Mouse (Mus musculus) bone marrow, adult 2 months (tissue): ENCODE results near the gene Pigs. TPM values are rescaled to one million over a fixed set of nuclear protein-coding genes. Genes with fewer than 3 reads are reported as not detected.

ENCODE experiments used
- H3K27ac ChIP-seq: fragments of 200-500 bp; 2 replicates; pipeline ENCODE4 v1.5.1; 2012; ENCODE audit warnings: low read depth, mild to moderate bottlenecking, control low read depth, inconsistent platforms, low read length; ENCODE audit not compliant: control insufficient read depth, poor library complexity, insufficient read depth
- H3K4me1 ChIP-seq: fragments of 200-500 bp; 2 replicates; pipeline ENCODE4 v1.6.1; 2011; ENCODE audit warnings: low read length; ENCODE audit not compliant: control insufficient read depth, insufficient read depth
- H3K4me3 ChIP-seq: fragments of 200-500 bp; replicated peaks from 2 replicates; pipeline ENCODE3; 2011; ENCODE audit warnings: mild to moderate bottlenecking, low read depth, low read length, control low read depth; ENCODE audit not compliant: control insufficient read depth
- CTCF ChIP-seq: fragments of 200-500 bp; IDR thresholded peaks from 2 replicates; pipeline ENCODE4 v1.5.1; 2011; ENCODE audit warnings: low read length, control low read depth; ENCODE audit not compliant: control insufficient read depth, insufficient read depth
- POLR2A ChIP-seq: fragments of 200-500 bp; IDR thresholded peaks from 2 replicates; pipeline ENCODE4 v1.6.1; 2011; ENCODE audit warnings: low read depth, mild to moderate bottlenecking, control low read depth, low read length, borderline replicate concordance; ENCODE audit not compliant: control insufficient read depth
- WGBS: fragments of 180-500 bp; shearing (Covaris S2); methylation state at CpG from one replicate; pipeline ENCODE4 v1.1.7; 2018; 5-methylcytosine and 5-hydroxymethylcytosine counted together
- polyA plus RNA-seq: library from polyadenylated mRNA; stranded (reverse); fragments of >200 nt; gene quantifications from 2 replicates; pipeline ENCODE4 v1.2.4, GENCODE M21; 2011; ENCODE audit warnings: low replicate concordance; ENCODE audit not compliant: missing spikeins, insufficient read depth, insufficient read length

The Pigs gene
- 7.3 and 16.7 TPM in 2 replicates for polyA plus RNA-seq

GRCm38 (mm10) chr11:78327634-78328511 is at the start of gene Pigs:
TSS of gene Pigs (plus strand) at chr11:78328415.
- peak; percentile 68; the same call in 1 of the 2 replicates for TF ChIP-seq POLR2A
- TF ChIP-seq CTCF = no peak
- H3K4me3 ChIP-seq = peak within 1 kb of the TSS; percentile 95
- WGBS = 8% methylated on average over 37 of the region's 37 CpGs
- H3K4me1 ChIP-seq = peaks cover 2% of the 10 kb centered on the region; the same call in 1 of the 2 replicates
- peak within 1 kb of the TSS; percentile 37 for H3K27ac ChIP-seq

GRCm38 (mm10) chr11:78278853-78279252 is 49.4 kb upstream of the Pigs start:
- Histone ChIP-seq H3K4me3 (no peak overlapping the region), H3K4me1 (no peaks in the 10 kb centered on the region; the same call in 1 of the 2 replicates), H3K27ac (no peak overlapping the region)
- WGBS = 77% methylated on average over 7 of the region's 7 CpGs
- TF ChIP-seq POLR2A (no peak), CTCF (no peak)

- WGBS = 77% methylated on average over 4 of the region's 4 CpGs
- TF ChIP-seq CTCF (no peak), POLR2A (no peak)
- no peak overlapping the region for H3K4me3 ChIP-seq
These were observed 48.6 kb upstream of the Pigs start for GRCm38 (mm10) chr11:78279586-78279985.

GRCm38 (mm10) chr11:78289146-78289763 is 39.0 kb upstream of the Pigs start:
- no peak overlapping the region for H3K4me3 ChIP-seq
- H3K27ac ChIP-seq = no peak overlapping the region
- no peaks in the 10 kb centered on the region for H3K4me1 ChIP-seq
- TF ChIP-seq POLR2A = no peak
- TF ChIP-seq CTCF = no peak
- 85% methylated on average over 7 of the region's 7 CpGs for WGBS

More at GRCm38 (mm10) chr11:78279586-78279985, 48.6 kb upstream of the Pigs start:
- H3K27ac ChIP-seq = no peak overlapping the region
- H3K4me1 ChIP-seq = no peaks in the 10 kb centered on the region; the same call in 1 of the 2 replicates

GRCm38 (mm10) chr11:78290654-78291053 is 37.6 kb upstream of the Pigs start, which contains the start of gene BC030499:
TSS of gene BC030499 (plus strand) at chr11:78290841.
- 93% methylated on average over 4 of the region's 4 CpGs for WGBS
- H3K4me1 ChIP-seq = no peaks in the 10 kb centered on the region
- no peak for TF ChIP-seq POLR2A
- TF ChIP-seq CTCF = no peak
- no peak within 1 kb of the TSS for H3K4me3 ChIP-seq
- H3K27ac ChIP-seq = no peak within 1 kb of the TSS

- 88% methylated on average over 6 of the region's 6 CpGs for WGBS
- no peak for TF ChIP-seq CTCF
- no peak for TF ChIP-seq POLR2A
- no peak overlapping the region for H3K27ac ChIP-seq
- H3K4me1 ChIP-seq = no peaks in the 10 kb centered on the region
- H3K4me3 ChIP-seq = no peak overlapping the region
These were observed 33.6 kb upstream of the Pigs start for GRCm38 (mm10) chr11:78294585-78294984.

GRCm38 (mm10) chr11:78300917-78301316 is 27.3 kb upstream of the Pigs start:
- peak overlapping the region; percentile 94 for H3K4me3 ChIP-seq
- TF ChIP-seq CTCF = no peak
- TF ChIP-seq POLR2A = no peak
- peak overlapping the region; percentile 52; the same call in 1 of the 2 replicates for H3K27ac ChIP-seq
- WGBS = 58% methylated on average over 7 of the region's 7 CpGs
- H3K4me1 ChIP-seq = no peaks in the 10 kb centered on the region; the same call in 1 of the 2 replicates
